Mouse (Mus musculus) CH12.LX (cell line): ENCODE measurements around the gene Mybl2.

Experiments
- CHD2 ChIP-seq: IDR thresholded peaks from 2 replicates; pipeline ENCODE4 v1.6.1; 2011; ENCODE audit warnings: low read length, improper control_type of control experiment
- CTCF ChIP-seq, 2 experiments: IDR thresholded peaks in 1 of 2; conservative IDR thresholded peaks in 1 of 2; 2 replicates each; pipeline ENCODE4 v1.5.1; 2011 to 2012; ENCODE audit warnings: low read depth in 2 of 2, low read length in 2 of 2, improper control_type of control experiment in 1 of 2, inconsistent platforms in 1 of 2, mild to moderate bottlenecking in 1 of 2, moderate library complexity in 1 of 2
- ELF1 ChIP-seq: IDR thresholded peaks from 2 replicates; pipeline ENCODE4 v1.6.1; 2014; ENCODE audit warnings: low read depth, mild to moderate bottlenecking, inconsistent platforms, low read length, improper control_type of control experiment
- EP300 ChIP-seq: IDR thresholded peaks from 2 replicates; pipeline ENCODE4 v1.6.1; 2011; ENCODE audit warnings: low read length, improper control_type of control experiment
- GABPA ChIP-seq: IDR thresholded peaks from 2 replicates; pipeline ENCODE4 v1.6.1; 2012; ENCODE audit warnings: low read depth, low read length, improper control_type of control experiment, inconsistent platforms; ENCODE audit not compliant: insufficient replicate concordance
- HCFC1 ChIP-seq: IDR thresholded peaks from 2 replicates; pipeline ENCODE4 v1.6.1; 2012; ENCODE audit warnings: low read depth, mild to moderate bottlenecking, inconsistent platforms, low read length, improper control_type of control experiment
- MAFK ChIP-seq: IDR thresholded peaks from 2 replicates; pipeline ENCODE4 v1.6.1; 2011; ENCODE audit warnings: low read length, improper control_type of control experiment; ENCODE audit not compliant: insufficient replicate concordance
- MAX ChIP-seq: IDR thresholded peaks from 2 replicates; pipeline ENCODE4 v1.6.1; 2011; ENCODE audit warnings: low read length, improper control_type of control experiment
- MAZ ChIP-seq: IDR thresholded peaks from 2 replicates; pipeline ENCODE4 v1.6.1; 2012; ENCODE audit warnings: low read depth, mild to moderate bottlenecking, inconsistent platforms, low read length, improper control_type of control experiment, moderate library complexity
- MXI1 ChIP-seq: IDR thresholded peaks from 2 replicates; pipeline ENCODE4 v1.6.1; 2011; ENCODE audit warnings: mild to moderate bottlenecking, low read depth, low read length, improper control_type of control experiment
- POLR2A ChIP-seq: IDR thresholded peaks from 2 replicates; pipeline ENCODE4 v1.6.1; 2011; ENCODE audit warnings: low read depth, mild to moderate bottlenecking, improper control_type of control experiment, low read length
- TBP ChIP-seq: conservative IDR thresholded peaks from 2 replicates; pipeline ENCODE4 v1.6.1; 2011; ENCODE audit warnings: low read depth, low read length, improper control_type of control experiment
- TCF12 ChIP-seq: IDR thresholded peaks from 2 replicates; pipeline ENCODE4 v1.6.1; 2014; ENCODE audit warnings: low read depth, mild to moderate bottlenecking, inconsistent platforms, low read length, improper control_type of control experiment
- ZNF384 ChIP-seq: IDR thresholded peaks from 2 replicates; pipeline ENCODE4 v1.6.1; 2012; ENCODE audit warnings: low read depth, low read length, improper control_type of control experiment, inconsistent platforms

DNA sequence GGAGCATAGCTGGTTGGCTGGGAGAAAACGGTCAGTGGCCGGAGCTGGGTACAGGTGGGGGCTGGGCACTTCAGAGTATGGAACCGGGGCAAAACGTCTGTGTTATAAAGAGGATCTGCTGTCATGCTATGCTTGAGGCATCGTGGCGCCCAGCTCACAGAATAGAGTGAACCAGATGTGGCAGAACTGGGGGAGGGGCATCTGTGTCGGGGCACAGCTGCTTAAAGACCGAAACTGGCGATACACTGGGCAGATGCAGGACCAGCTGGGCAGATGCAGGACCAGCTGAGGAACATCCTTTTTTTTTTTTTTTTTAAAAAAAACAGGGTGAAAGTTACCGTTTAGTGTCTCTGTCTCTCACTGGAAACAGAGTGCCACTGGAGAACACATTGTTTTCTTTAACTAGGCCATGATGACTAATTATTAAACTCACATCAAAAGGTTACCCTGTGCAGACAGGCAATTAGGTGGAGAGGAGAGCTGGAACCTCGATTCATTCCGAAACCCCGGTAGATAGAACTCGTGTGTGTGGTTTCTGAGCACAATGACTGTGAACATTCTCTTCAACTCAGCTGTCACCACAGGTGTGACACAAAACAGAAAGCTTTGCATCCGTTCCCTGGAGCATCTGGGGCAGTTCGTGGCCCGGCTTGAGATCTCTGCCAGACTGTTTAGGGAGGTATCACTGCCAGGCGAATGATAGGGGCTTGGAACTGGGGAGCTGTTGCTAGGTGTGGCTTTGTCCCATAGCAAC, 48.6 kb downstream of the Mybl2 start:
- TF ChIP-seq MAX = 0 out of 2 replicates have a peak, but pooled peaks have one; percentile 20
- TF ChIP-seq EP300 = peak; percentile 93
- TF ChIP-seq MXI1 = no peak
- no peak for TF ChIP-seq MAZ
- no peak for TF ChIP-seq CTCF (conservative IDR thresholded peaks at IDR 0.05 in 1 of 2, IDR thresholded peaks at IDR 0.05 in 1 of 2; ENCODE audit: low read depth in 2 of 2, low read length in 2 of 2)
- no peak for TF ChIP-seq HCFC1
- TF ChIP-seq TCF12 = peak; percentile 99
- no peak for TF ChIP-seq POLR2A
- TF ChIP-seq MAFK = peak; percentile 72; the same call in 1 of the 2 replicates
- TF ChIP-seq ELF1 = no peak
- no peak for TF ChIP-seq CHD2
- no peak for TF ChIP-seq TBP
- no peak for TF ChIP-seq GABPA
- peak; percentile 96 for TF ChIP-seq ZNF384
